Mouse (Mus musculus) MEL (cell line): ENCODE measurements around the gene Eng.
A peak's percentile ranks its signal among the peaks of the same experiment; 100 is the strongest.

Experiments
- CHD2 ChIP-seq: IDR thresholded peaks from 2 replicates; pipeline ENCODE4 v1.6.1; 2011; ENCODE audit warnings: low read length, improper control_type of control experiment
- CTCF ChIP-seq, 3 experiments: IDR thresholded peaks in 2 of 3; conservative IDR thresholded peaks in 1 of 3; 2 replicates each; pipeline ENCODE4 v1.5.1; 2011 to 2012; ENCODE audit warnings: low read length in 3 of 3, low read depth in 2 of 3, mild to moderate bottlenecking in 2 of 3, improper control_type of control experiment in 1 of 3, inconsistent platforms in 1 of 3, mixed read lengths in 1 of 3, moderate library complexity in 1 of 3; ENCODE audit not compliant: control insufficient read depth in 1 of 3, insufficient read depth in 1 of 3, poor library complexity in 1 of 3, severe bottlenecking in 1 of 3
- POLR2A ChIP-seq, 2 experiments: IDR thresholded peaks; 2 replicates each; pipeline ENCODE4 v1.6.1; 2011 to 2012; ENCODE audit warnings: low read length in 2 of 2, mild to moderate bottlenecking in 2 of 2, control low read depth in 1 of 2, improper control_type of control experiment in 1 of 2, low read depth in 1 of 2, moderate library complexity in 1 of 2; ENCODE audit not compliant: control insufficient read depth in 1 of 2, insufficient read depth in 1 of 2, poor library complexity in 1 of 2
- USF1 ChIP-seq: IDR thresholded peaks from 2 replicates; pipeline ENCODE4 v1.6.1; 2014; ENCODE audit warnings: low read depth, mild to moderate bottlenecking, inconsistent platforms, low read length, improper control_type of control experiment, moderate library complexity

- TF ChIP-seq CTCF (IDR thresholded peaks at IDR 0.05 in 2 of 3, conservative IDR thresholded peaks at IDR 0.05 in 1 of 3; ENCODE audit: control insufficient read depth in 1 of 3, insufficient read depth in 1 of 3, low read depth in 2 of 3, low read length in 3 of 3, poor library complexity in 1 of 3, severe bottlenecking in 1 of 3) (no peak), POLR2A (IDR thresholded peaks at IDR 0.05; ENCODE audit: control insufficient read depth in 1 of 2, insufficient read depth in 1 of 2, low read depth in 1 of 2, low read length in 2 of 2, poor library complexity in 1 of 2) (no peak), USF1 (0 out of 2 replicates have a peak, but pooled peaks have one; percentile 42), CHD2 (no peak)
Observed at GRCm38 (mm10) chr2:32691041-32691440, 44.6 kb downstream of the Eng start.
